Mouse (Mus musculus) neutrophil, adult 5-6 weeks (primary cell): ENCODE results near the gene Tnrc18. TPM values are rescaled to one million over a fixed set of nuclear protein-coding genes. Genes with fewer than 3 reads are reported as not detected.
A peak's percentile ranks its signal among the peaks of the same experiment; 100 is the strongest.

Experiments
- ATAC-seq: fragments of 151-379, 151-347 bp; 2 replicates; pipeline ENCODE4 v1.8.0; 2017; ENCODE audit warnings: mild to moderate bottlenecking, moderate TSS enrichment; ENCODE audit not compliant: insufficient number of reproducible peaks, poor library complexity, low FRiP score, severe bottlenecking; ENCODE audit errors: extremely low read depth
- total RNA-seq: library from RNA; stranded (forward); fragments of 200-1000 nt; gene quantifications from 2 replicates; pipeline ENCODE4 v1.2.3, GENCODE M21; 2017

The Tnrc18 gene
- total RNA-seq, 1 experiment from 2014 or later = 57.5 TPM

GRCm38 (mm10) chr5:142702511-142703138, 114.8 kb downstream of the Tnrc18 start:
- peak; percentile 20; the same call in 1 of the 2 replicates for ATAC-seq

DNA sequence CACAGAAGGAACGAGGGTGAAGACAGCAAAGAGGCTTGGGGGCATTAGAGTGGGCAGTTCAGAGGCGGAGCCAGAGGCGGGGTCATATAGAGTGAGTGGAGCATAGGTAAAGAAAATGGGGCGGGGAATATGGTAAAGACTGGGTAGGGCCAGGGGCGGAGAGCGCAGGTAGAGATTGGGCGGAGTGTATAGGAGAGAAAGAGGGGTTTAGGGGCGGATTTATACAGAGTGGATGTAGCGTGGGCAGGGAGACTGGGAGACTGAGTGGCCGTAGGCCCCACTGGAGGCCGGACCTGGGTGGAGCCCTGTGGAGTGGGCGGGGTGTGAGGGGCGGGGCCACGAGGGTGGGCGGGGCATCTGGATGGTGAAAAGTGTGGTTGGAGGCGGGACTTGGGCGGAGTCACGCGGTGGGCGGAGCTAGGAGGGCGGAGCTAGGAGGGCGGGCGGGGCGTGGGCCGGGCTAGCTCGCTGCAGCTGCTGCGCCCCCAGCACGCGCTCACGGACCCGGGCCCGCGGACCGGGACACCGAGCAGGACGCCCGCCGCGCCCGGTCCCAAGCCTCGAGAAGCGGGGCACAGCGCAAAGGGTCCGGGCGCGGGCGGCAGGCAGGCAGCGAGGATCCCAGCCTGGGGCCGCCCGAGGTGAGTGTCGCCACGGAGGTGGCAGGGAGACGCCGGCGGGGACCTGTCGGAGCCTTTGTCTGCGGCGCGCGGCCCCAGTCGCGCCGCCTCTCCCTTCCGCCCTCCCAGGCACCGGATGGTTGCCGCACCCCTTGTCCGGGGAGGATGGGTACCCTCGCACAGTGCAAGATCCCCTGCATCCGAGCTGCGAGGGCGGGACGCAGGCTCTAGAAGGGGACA, 115.6 kb downstream of the Tnrc18 start:
- no peak for ATAC-seq

- no peak for ATAC-seq
These were observed 116.4 kb downstream of the Tnrc18 start for GRCm38 (mm10) chr5:142700842-142701589.

DNA sequence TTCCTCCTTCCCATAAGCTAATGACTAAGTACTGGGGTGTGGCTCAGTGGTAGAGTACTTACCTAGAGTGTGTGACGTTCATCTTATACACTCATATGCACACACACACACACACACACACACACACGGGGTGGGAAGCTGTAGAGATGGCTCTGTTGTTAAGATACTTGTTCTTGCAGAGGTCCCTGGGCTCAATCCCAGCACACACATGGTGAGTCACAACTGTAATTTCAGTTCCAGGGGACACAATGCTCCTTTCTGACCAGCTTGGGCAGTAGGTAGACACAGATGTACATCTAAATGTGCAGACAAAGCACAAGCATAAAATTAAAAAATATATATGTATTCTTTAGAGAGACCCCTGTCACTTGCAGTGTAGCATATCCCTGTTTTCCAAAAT, 119.7 kb downstream of the Tnrc18 start:
- no peak for ATAC-seq

GRCm38 (mm10) chr5:142696865-142697264, 120.6 kb downstream of the Tnrc18 start:
- ATAC-seq = no peak

DNA sequence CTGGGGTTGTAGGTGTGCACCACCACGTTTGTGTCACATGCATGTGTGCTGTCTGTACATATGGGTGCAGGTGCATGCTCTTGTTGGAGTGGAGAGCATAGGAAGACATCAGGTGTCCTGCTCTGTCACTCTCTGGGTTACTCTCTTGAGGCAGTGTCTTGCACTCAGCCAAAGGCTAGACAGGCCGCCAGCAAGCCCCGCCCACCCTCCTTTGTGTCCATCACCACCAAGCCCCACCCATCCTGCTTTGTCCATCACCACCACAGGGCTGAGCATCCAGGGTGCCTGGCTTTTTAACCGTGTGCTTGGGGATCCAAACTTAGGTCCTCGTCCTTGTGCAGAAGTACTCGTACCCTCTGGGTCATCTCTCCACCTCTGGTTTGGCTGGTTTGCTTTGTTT, 121.2 kb downstream of the Tnrc18 start:
- no peak for ATAC-seq

DNA sequence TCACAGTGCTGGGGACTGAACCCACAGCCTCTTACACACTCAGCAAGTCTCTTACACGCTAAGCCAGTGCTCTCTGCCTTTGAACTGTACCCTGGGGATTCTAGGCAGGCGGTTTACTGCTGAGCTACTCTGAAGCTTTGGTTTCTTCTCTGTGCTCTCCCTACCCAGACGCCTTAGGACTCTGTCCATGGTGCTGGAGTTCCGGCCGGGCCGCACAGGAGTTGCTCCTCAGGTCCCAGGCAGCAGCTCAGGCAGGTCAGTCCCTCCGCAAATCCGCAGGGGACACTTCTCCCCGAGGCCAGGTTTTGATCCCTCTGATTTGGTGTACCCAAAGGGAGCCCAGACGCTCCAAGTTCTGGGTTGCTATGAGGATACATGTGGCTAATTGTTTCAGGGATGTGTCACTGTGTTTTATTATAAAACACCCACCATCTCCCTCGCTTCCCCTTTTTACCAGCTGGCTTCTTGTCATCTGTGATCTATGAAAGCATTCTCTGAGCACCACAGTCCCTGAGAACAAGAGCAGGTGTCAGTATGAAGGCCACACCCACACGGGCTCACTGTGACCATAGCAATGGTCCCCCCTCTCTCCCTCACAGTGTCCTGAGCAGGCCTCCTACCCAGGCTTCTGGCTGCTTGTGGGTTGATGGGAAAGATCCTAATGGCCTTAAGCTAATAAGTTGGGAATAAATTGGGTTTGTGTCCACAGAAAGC, 122.7 kb downstream of the Tnrc18 start:
- no peak for ATAC-seq

- no peak for ATAC-seq
These were observed 123.6 kb downstream of the Tnrc18 start for GRCm38 (mm10) chr5:142693738-142694430.

DNA sequence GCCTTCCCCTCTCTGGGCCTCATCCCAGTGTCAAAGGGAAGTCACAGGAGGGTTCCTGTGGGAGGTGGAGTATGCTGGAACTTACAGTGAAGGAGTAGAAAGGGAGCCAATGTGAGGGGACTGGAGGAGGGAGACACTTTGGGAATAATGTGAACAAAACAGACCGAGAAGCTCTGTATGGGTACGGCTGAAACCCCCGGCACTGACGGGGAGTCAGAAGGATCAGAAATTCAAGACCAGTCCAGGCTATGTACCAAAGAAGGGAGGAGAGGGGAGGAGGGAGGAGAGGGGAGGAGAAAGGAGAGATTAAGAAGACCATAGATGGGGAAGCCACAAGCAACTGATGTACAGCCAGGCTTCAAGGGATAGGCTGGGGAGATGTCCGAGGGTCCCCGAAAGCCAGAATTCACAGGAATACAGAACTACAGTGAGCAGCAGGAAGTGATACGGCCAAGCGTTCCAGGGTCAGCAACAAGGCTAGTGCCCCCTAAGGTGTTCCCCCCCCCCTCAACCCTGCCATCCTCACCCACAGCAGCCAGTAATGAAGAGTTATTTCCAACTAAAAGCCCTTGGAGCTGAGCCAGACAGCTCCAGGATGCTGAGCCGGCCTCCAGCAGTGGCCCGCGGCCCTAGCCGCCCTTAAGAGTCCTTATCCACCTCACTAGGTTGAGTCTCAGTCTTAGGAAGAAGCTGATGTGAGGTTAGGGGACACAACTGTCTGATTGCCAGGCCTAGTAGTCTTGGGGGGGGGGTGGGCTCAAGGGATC, 124.3 kb downstream of the Tnrc18 start:
- ATAC-seq = no peak

DNA sequence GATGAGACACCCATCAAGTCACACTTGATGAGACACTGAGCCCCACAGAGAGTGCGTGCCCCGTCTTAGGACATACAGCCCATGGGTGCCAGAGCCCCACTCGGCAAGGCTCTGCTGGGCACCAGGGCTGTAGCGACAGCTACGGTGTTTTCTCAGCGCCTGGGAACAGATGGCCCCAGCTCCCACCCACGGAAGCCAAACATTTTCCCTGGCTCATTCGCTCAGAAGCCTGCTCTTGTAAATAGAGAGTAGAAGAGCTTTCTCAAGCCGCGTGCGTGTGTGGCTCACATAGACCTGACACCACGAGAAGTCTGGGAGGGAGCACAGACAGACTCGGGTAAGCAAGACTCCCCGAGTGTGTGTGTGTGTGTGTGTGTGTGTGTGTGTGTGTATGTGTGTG, 125.2 kb downstream of the Tnrc18 start, which contains the start of gene Slc29a4:
Slc29a4 (plus strand) TSS at position 265 of the 400 bp plus-strand sequence.
- no peak for ATAC-seq

GRCm38 (mm10) chr5:142690343-142690742, 127.1 kb downstream of the Tnrc18 start:
- ATAC-seq = no peak

DNA sequence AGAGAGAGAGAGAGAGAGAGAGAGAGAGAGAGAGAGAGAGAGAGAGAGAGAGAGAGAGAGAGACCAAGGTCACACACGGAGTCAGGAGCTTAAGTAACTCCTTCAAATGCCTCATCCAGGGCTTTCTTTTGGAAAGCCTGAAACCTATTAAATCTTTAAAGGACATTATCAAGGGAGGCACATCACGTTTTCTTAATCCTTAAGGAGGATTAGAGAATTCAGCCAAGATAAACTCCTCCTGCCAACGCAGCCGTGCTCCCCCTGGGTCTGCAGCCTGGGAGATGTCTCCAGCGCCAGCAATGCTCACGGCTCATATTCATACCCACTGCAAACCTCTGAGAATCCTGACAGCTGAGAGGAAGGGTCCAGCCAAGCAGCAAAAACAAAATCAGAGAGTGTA, 128.6 kb downstream of the Tnrc18 start:
- ATAC-seq = no peak

GRCm38 (mm10) chr5:142682529-142682928, 134.9 kb downstream of the Tnrc18 start:
- ATAC-seq = no peak

GRCm38 (mm10) chr5:142681911-142682310, 135.6 kb downstream of the Tnrc18 start:
- no peak for ATAC-seq

- ATAC-seq = no peak
These were observed 138.4 kb downstream of the Tnrc18 start for GRCm38 (mm10) chr5:142679065-142679464.

GRCm38 (mm10) chr5:142678141-142678571, 139.3 kb downstream of the Tnrc18 start:
- ATAC-seq = no peak
